Mouse (Mus musculus): ENCODE measurements around the gene Rasd2. TPM values are rescaled to one million over a fixed set of nuclear protein-coding genes. Genes with fewer than 3 reads are reported as not detected.

Rasd2 gene
- polyA plus RNA-seq (2017; shearing (Covaris generic)), result not detected

GRCm38 (mm10) chr8:75213686-75214085, at the start of gene Rasd2:
Rasd2 (plus strand) TSS chr8:75213944.

Other genes with a start within 250 kb of the Rasd2 start
- gene Hmgxb4, start 220.6 kb upstream of the Rasd2 start, polyA plus RNA-seq (2017; shearing (Covaris generic)), result 28.7 TPM
- 23.7 TPM for gene Tom1, start 180.2 kb upstream of the Rasd2 start, polyA plus RNA-seq (2017; shearing (Covaris generic))
- 39.7 TPM for gene Hmox1, start 120.3 kb upstream of the Rasd2 start, polyA plus RNA-seq (2017; shearing (Covaris generic))
- 68.6 TPM for gene Mcm5, start 104.4 kb upstream of the Rasd2 start, polyA plus RNA-seq (2017; shearing (Covaris generic))
- not detected for gene Gm10358, start 192.6 kb downstream of the Rasd2 start, polyA plus RNA-seq (2017; shearing (Covaris generic))
- not detected for gene Iqcm, start 234.8 kb downstream of the Rasd2 start, polyA plus RNA-seq (2017; shearing (Covaris generic))

Measured in inflammation-experienced regulatory T-cells, adult 16 weeks (primary cell).